Mouse (Mus musculus) forebrain, embryonic 15.5 days (tissue): ENCODE results near the gene Col4a2. TPM values are rescaled to one million over a fixed set of nuclear protein-coding genes. Genes with fewer than 3 reads are reported as not detected.

Source experiments
- ATAC-seq: fragments of 200-750 bp; cut with Nextera tagmentation; replicated peaks from 2 replicates; pipeline ENCODE4 v1.8.0; 2017; ENCODE audit warnings: mild to moderate bottlenecking, moderate TSS enrichment, moderate library complexity
- H3K27ac ChIP-seq: fragments of 300-500 bp; sonication (generic); replicated peaks from 2 replicates; pipeline ENCODE4 v1.5.1; 2015; ENCODE audit warnings: mild to moderate bottlenecking, inconsistent platforms
- H3K27me3 ChIP-seq: fragments of 300-500 bp; sonication (generic); 2 replicates; pipeline ENCODE4 v1.6.1; 2015; ENCODE audit warnings: inconsistent platforms
- H3K36me3 ChIP-seq: fragments of 300-500 bp; sonication (generic); 2 replicates; pipeline ENCODE4 v1.6.1; 2015; ENCODE audit warnings: mild to moderate bottlenecking, inconsistent platforms
- H3K4me1 ChIP-seq: fragments of 300-500 bp; sonication (generic); 2 replicates; pipeline ENCODE4 v1.6.1; 2015; ENCODE audit warnings: inconsistent platforms
- H3K4me2 ChIP-seq: fragments of 300-500 bp; sonication (generic); replicated peaks from 2 replicates; pipeline ENCODE4 v1.6.1; 2015; ENCODE audit warnings: mild to moderate bottlenecking, inconsistent platforms
- H3K4me3 ChIP-seq: fragments of 300-500 bp; sonication (generic); 2 replicates; pipeline ENCODE4 v1.5.1; 2015; ENCODE audit warnings: mild to moderate bottlenecking, inconsistent platforms
- H3K9ac ChIP-seq: fragments of 300-500 bp; sonication (generic); replicated peaks from 2 replicates; pipeline ENCODE4 v1.6.1; 2015; ENCODE audit warnings: mild to moderate bottlenecking, inconsistent platforms
- H3K9me3 ChIP-seq: fragments of 300-500 bp; sonication (generic); 2 replicates; pipeline ENCODE4 v1.6.1; 2016; ENCODE audit warnings: inconsistent platforms
- WGBS: fragments of 180-500 bp; shearing (Covaris S2); methylation state at CpG from one replicate; pipeline ENCODE4 v1.1.7; 2015; ENCODE audit warnings: mixed read lengths; 5-methylcytosine and 5-hydroxymethylcytosine counted together
- polyA plus RNA-seq: library from polyadenylated mRNA; unstranded; fragments of >200 nt; fragmentation: Nextera tagmentation; extraction: Ambion mirVana; gene quantifications from 2 replicates; pipeline ENCODE4 v1.2.1, GENCODE M21; 2015

Gene Col4a2
- polyA plus RNA-seq, 1 experiment from 2014 or later, result 28.7 TPM

GRCm38 (mm10) chr8:11334493-11334892 lies 21.9 kb downstream of the Col4a2 start:
- Histone ChIP-seq H3K9me3 (no peaks in the 10 kb centered on the region), H3K9ac (no peak overlapping the region), H3K4me3 (no peak overlapping the region), H3K36me3 (no peaks in the 10 kb centered on the region), H3K27ac (no peak overlapping the region), H3K4me2 (no peak overlapping the region), H3K4me1 (peaks cover 5% of the 10 kb centered on the region; the same call in 1 of the 2 replicates), H3K27me3 (no peaks in the 10 kb centered on the region)
- 91% methylated on average over 3 of the region's 3 CpGs for WGBS
- ATAC-seq, result no peak

- no peak for ATAC-seq
- WGBS, result 90% methylated on average over 4 of the region's 4 CpGs
- Histone ChIP-seq H3K4me2 (no peak overlapping the region), H3K27ac (no peak overlapping the region), H3K36me3 (no peaks in the 10 kb centered on the region), H3K9ac (no peak overlapping the region), H3K4me1 (peaks cover 5% of the 10 kb centered on the region; the same call in 1 of the 2 replicates), H3K4me3 (no peak overlapping the region), H3K27me3 (no peaks in the 10 kb centered on the region), H3K9me3 (no peaks in the 10 kb centered on the region)
Observed at GRCm38 (mm10) chr8:11335238-11335637, 22.6 kb downstream of the Col4a2 start.

GRCm38 (mm10) chr8:11336346-11336745 lies 23.7 kb downstream of the Col4a2 start:
- no peaks in the 10 kb centered on the region for H3K9me3 ChIP-seq
- no peaks in the 10 kb centered on the region for H3K27me3 ChIP-seq
- no peak overlapping the region for H3K4me2 ChIP-seq
- H3K9ac ChIP-seq, result no peak overlapping the region
- H3K4me1 ChIP-seq, result peaks cover 5% of the 10 kb centered on the region; the same call in 1 of the 2 replicates
- H3K27ac ChIP-seq, result no peak overlapping the region
- no peak overlapping the region for H3K4me3 ChIP-seq
- H3K36me3 ChIP-seq, result no peaks in the 10 kb centered on the region
- no peak for ATAC-seq
- 53% methylated on average over 5 of the region's 5 CpGs for WGBS

GRCm38 (mm10) chr8:11337642-11338041 lies 25.0 kb downstream of the Col4a2 start:
- ATAC-seq, result no peak
- H3K4me1 ChIP-seq, result peaks cover 5% of the 10 kb centered on the region; the same call in 1 of the 2 replicates
- H3K4me2 ChIP-seq, result no peak overlapping the region
- no peaks in the 10 kb centered on the region for H3K27me3 ChIP-seq
- H3K4me3 ChIP-seq, result no peak overlapping the region
- no peaks in the 10 kb centered on the region for H3K36me3 ChIP-seq
- no peaks in the 10 kb centered on the region for H3K9me3 ChIP-seq
- no peak overlapping the region for H3K27ac ChIP-seq
- 90% methylated on average over 10 of the region's 10 CpGs for WGBS
- H3K9ac ChIP-seq, result no peak overlapping the region

- Histone ChIP-seq H3K36me3 (no peaks in the 10 kb centered on the region), H3K27me3 (no peaks in the 10 kb centered on the region), H3K4me1 (peaks cover 5% of the 10 kb centered on the region; the same call in 1 of the 2 replicates), H3K27ac (no peak overlapping the region), H3K4me2 (no peak overlapping the region), H3K9me3 (no peaks in the 10 kb centered on the region), H3K4me3 (no peak overlapping the region), H3K9ac (no peak overlapping the region)
- ATAC-seq, result no peak
- 86% methylated on average over 9 of the region's 9 CpGs for WGBS
Observed at GRCm38 (mm10) chr8:11338507-11338906, 25.9 kb downstream of the Col4a2 start.

- Histone ChIP-seq H3K36me3 (no peaks in the 10 kb centered on the region), H3K27ac (no peak overlapping the region), H3K4me3 (no peak overlapping the region), H3K9ac (no peak overlapping the region), H3K9me3 (no peaks in the 10 kb centered on the region), H3K4me2 (no peak overlapping the region), H3K27me3 (no peaks in the 10 kb centered on the region), H3K4me1 (peaks cover 5% of the 10 kb centered on the region; the same call in 1 of the 2 replicates)
- no peak for ATAC-seq
- 83% methylated on average over 12 of the region's 12 CpGs for WGBS
Observed at GRCm38 (mm10) chr8:11340310-11341110, 27.9 kb downstream of the Col4a2 start.

GRCm38 (mm10) chr8:11341111-11341566 lies 28.5 kb downstream of the Col4a2 start:
- 89% methylated on average over 3 of the region's 3 CpGs for WGBS
- Histone ChIP-seq H3K9me3 (no peaks in the 10 kb centered on the region), H3K4me1 (0 out of 2 replicates have a peak, but pooled peaks cover 5% of the 10 kb centered on the region), H3K27me3 (no peaks in the 10 kb centered on the region), H3K27ac (no peak overlapping the region), H3K9ac (no peak overlapping the region), H3K4me2 (no peak overlapping the region), H3K4me3 (no peak overlapping the region), H3K36me3 (no peaks in the 10 kb centered on the region)
- no peak for ATAC-seq

- 84% methylated on average over 9 of the region's 9 CpGs for WGBS
- no peaks in the 10 kb centered on the region for H3K27me3 ChIP-seq
- no peaks in the 10 kb centered on the region for H3K4me1 ChIP-seq
- no peak overlapping the region for H3K27ac ChIP-seq
- no peak overlapping the region for H3K4me2 ChIP-seq
- H3K36me3 ChIP-seq, result no peaks in the 10 kb centered on the region
- no peaks in the 10 kb centered on the region for H3K9me3 ChIP-seq
- H3K4me3 ChIP-seq, result no peak overlapping the region
- ATAC-seq, result no peak
- no peak overlapping the region for H3K9ac ChIP-seq
Observed at GRCm38 (mm10) chr8:11344459-11344858, 31.9 kb downstream of the Col4a2 start.

GRCm38 (mm10) chr8:11346225-11346624 lies 33.6 kb downstream of the Col4a2 start:
- Histone ChIP-seq H3K27me3 (no peaks in the 10 kb centered on the region), H3K27ac (no peak overlapping the region), H3K9ac (no peak overlapping the region), H3K4me2 (no peak overlapping the region), H3K4me3 (no peak overlapping the region), H3K36me3 (no peaks in the 10 kb centered on the region), H3K4me1 (no peaks in the 10 kb centered on the region), H3K9me3 (no peaks in the 10 kb centered on the region)
- ATAC-seq, result no peak
- 91% methylated on average over 10 of the region's 10 CpGs for WGBS

GRCm38 (mm10) chr8:11347699-11348098 lies 35.1 kb downstream of the Col4a2 start:
- Histone ChIP-seq H3K4me1 (no peaks in the 10 kb centered on the region), H3K27ac (no peak overlapping the region), H3K4me3 (no peak overlapping the region), H3K9me3 (no peaks in the 10 kb centered on the region), H3K36me3 (no peaks in the 10 kb centered on the region), H3K27me3 (no peaks in the 10 kb centered on the region), H3K9ac (no peak overlapping the region), H3K4me2 (no peak overlapping the region)
- ATAC-seq, result no peak
- WGBS, result 81% methylated on average over 9 of the region's 9 CpGs

GRCm38 (mm10) chr8:11348622-11349021 lies 36.0 kb downstream of the Col4a2 start:
- WGBS, result 92% methylated on average over 11 of the region's 11 CpGs
- no peak for ATAC-seq

GRCm38 (mm10) chr8:11351355-11351754 lies 38.8 kb downstream of the Col4a2 start:
- no peaks in the 10 kb centered on the region for H3K9me3 ChIP-seq
- no peak overlapping the region for H3K4me2 ChIP-seq
- no peak overlapping the region for H3K9ac ChIP-seq
- H3K4me3 ChIP-seq, result no peak overlapping the region
- H3K4me1 ChIP-seq, result no peaks in the 10 kb centered on the region
- no peaks in the 10 kb centered on the region for H3K27me3 ChIP-seq
- no peak for ATAC-seq
- no peak overlapping the region for H3K27ac ChIP-seq
- 89% methylated on average over 6 of the region's 6 CpGs for WGBS
- no peaks in the 10 kb centered on the region for H3K36me3 ChIP-seq

More at GRCm38 (mm10) chr8:11348622-11349021, 36.0 kb downstream of the Col4a2 start:
- no peak overlapping the region for H3K9ac ChIP-seq
- H3K4me2 ChIP-seq, result no peak overlapping the region
- H3K27me3 ChIP-seq, result no peaks in the 10 kb centered on the region
- H3K4me1 ChIP-seq, result no peaks in the 10 kb centered on the region
- no peak overlapping the region for H3K27ac ChIP-seq
- H3K9me3 ChIP-seq, result no peaks in the 10 kb centered on the region
- no peak overlapping the region for H3K4me3 ChIP-seq
- no peaks in the 10 kb centered on the region for H3K36me3 ChIP-seq
